Mouse (Mus musculus): ENCODE measurements at regions not wholly inside any gene's neighbourhood (a gene's known extent, or its start where the extent isn't known, plus 50 kb on each side); places are given as distances from the start of the nearest gene placed in this dataset.
A peak's percentile ranks its signal among the peaks of the same experiment; 100 is the strongest.

GRCm38 (mm10) chr7:68559440-68560343 is 189.3 kb downstream of the Arrdc4 start:
- no peaks in the 10 kb centered on the region for H3K4me1 ChIP-seq (ENCODE audit: control insufficient read depth, insufficient read depth, low read length)
- no peak overlapping the region for H3K4me2 ChIP-seq (ENCODE audit: low read depth)
- H3K4me3 ChIP-seq (ENCODE audit: low read depth, low read length): no peak overlapping the region
- 67% methylated on average over 15 of the region's 15 CpGs for WGBS
- no peak overlapping the region for H3K27ac ChIP-seq (ENCODE audit: low read depth, low read length)
- no peaks in the 10 kb centered on the region for H3K27me3 ChIP-seq (ENCODE audit: control insufficient read depth, insufficient read depth, low read length)
- ATAC-seq (ENCODE audit: insufficient read depth, low FRiP score, low TSS enrichment) (no peak), DNase-seq (ENCODE audit: low spot score) (no peak)
- no peaks in the 10 kb centered on the region for H3K36me3 ChIP-seq (ENCODE audit: control insufficient read depth, insufficient read depth, low read length)
- no peak overlapping the region for H3K9ac ChIP-seq (ENCODE audit: low read length)
- no peaks in the 10 kb centered on the region for H3K9me3 ChIP-seq (ENCODE audit: control insufficient read depth, low read length)

GRCm38 (mm10) chr7:68550330-68550729 is 198.7 kb downstream of the Arrdc4 start:
- WGBS: 53% methylated on average over 3 of the region's 3 CpGs
- H3K4me3 ChIP-seq (ENCODE audit: low read depth, low read length): no peak overlapping the region
- H3K9me3 ChIP-seq (ENCODE audit: control insufficient read depth, low read length): no peaks in the 10 kb centered on the region
- no peaks in the 10 kb centered on the region for H3K36me3 ChIP-seq (ENCODE audit: control insufficient read depth, insufficient read depth, low read length)
- no peaks in the 10 kb centered on the region for H3K27me3 ChIP-seq (ENCODE audit: control insufficient read depth, insufficient read depth, low read length)
- DNase-seq (ENCODE audit: low spot score) (no peak), ATAC-seq (ENCODE audit: insufficient read depth, low FRiP score, low TSS enrichment) (no peak)
- H3K4me2 ChIP-seq (ENCODE audit: low read depth): no peak overlapping the region
- no peak overlapping the region for H3K27ac ChIP-seq (ENCODE audit: low read depth, low read length)
- H3K9ac ChIP-seq (ENCODE audit: low read length): no peak overlapping the region
- no peaks in the 10 kb centered on the region for H3K4me1 ChIP-seq (ENCODE audit: control insufficient read depth, insufficient read depth, low read length)

GRCm38 (mm10) chr7:68548176-68548575 is 200.9 kb downstream of the Arrdc4 start:
- Histone ChIP-seq H3K4me1 (ENCODE audit: control insufficient read depth, insufficient read depth, low read length) (no peaks in the 10 kb centered on the region), H3K4me3 (ENCODE audit: low read depth, low read length) (no peak overlapping the region), H3K27ac (ENCODE audit: low read depth, low read length) (no peak overlapping the region), H3K9ac (ENCODE audit: low read length) (no peak overlapping the region), H3K36me3 (ENCODE audit: control insufficient read depth, insufficient read depth, low read length) (no peaks in the 10 kb centered on the region), H3K9me3 (ENCODE audit: control insufficient read depth, low read length) (no peaks in the 10 kb centered on the region), H3K4me2 (ENCODE audit: low read depth) (no peak overlapping the region), H3K27me3 (ENCODE audit: control insufficient read depth, insufficient read depth, low read length) (no peaks in the 10 kb centered on the region)
- no peak for ATAC-seq (ENCODE audit: insufficient read depth, low FRiP score, low TSS enrichment)
- DNase-seq (ENCODE audit: low spot score): no peak

- Histone ChIP-seq H3K4me1 (ENCODE audit: control insufficient read depth, insufficient read depth, low read length) (no peaks in the 10 kb centered on the region), H3K4me2 (ENCODE audit: low read depth) (no peak overlapping the region), H3K9me3 (ENCODE audit: control insufficient read depth, low read length) (no peaks in the 10 kb centered on the region), H3K36me3 (ENCODE audit: control insufficient read depth, insufficient read depth, low read length) (no peaks in the 10 kb centered on the region), H3K4me3 (ENCODE audit: low read depth, low read length) (no peak overlapping the region), H3K27ac (ENCODE audit: low read depth, low read length) (no peak overlapping the region), H3K9ac (ENCODE audit: low read length) (no peak overlapping the region), H3K27me3 (ENCODE audit: control insufficient read depth, insufficient read depth, low read length) (no peaks in the 10 kb centered on the region)
- no peak for ATAC-seq (ENCODE audit: insufficient read depth, low FRiP score, low TSS enrichment)
- WGBS: 82% methylated on average over 11 of the region's 11 CpGs
- DNase-seq (ENCODE audit: low spot score): no peak
These were observed 204.9 kb downstream of the Arrdc4 start for GRCm38 (mm10) chr7:68544136-68544535.

GRCm38 (mm10) chr7:68509096-68509495 is 235.5 kb downstream of the Fam169b start:
- Histone ChIP-seq H3K27ac (ENCODE audit: low read depth, low read length) (no peak overlapping the region), H3K27me3 (ENCODE audit: control insufficient read depth, insufficient read depth, low read length) (no peaks in the 10 kb centered on the region), H3K9me3 (ENCODE audit: control insufficient read depth, low read length) (no peaks in the 10 kb centered on the region), H3K4me1 (ENCODE audit: control insufficient read depth, insufficient read depth, low read length) (no peaks in the 10 kb centered on the region), H3K9ac (ENCODE audit: low read length) (no peak overlapping the region), H3K36me3 (ENCODE audit: control insufficient read depth, insufficient read depth, low read length) (no peaks in the 10 kb centered on the region), H3K4me3 (ENCODE audit: low read depth, low read length) (no peak overlapping the region), H3K4me2 (ENCODE audit: low read depth) (no peak overlapping the region)
- no peak for ATAC-seq (ENCODE audit: insufficient read depth, low FRiP score, low TSS enrichment)
- WGBS: 96% methylated on average over 6 of the region's 6 CpGs
- no peak for DNase-seq (ENCODE audit: low spot score)

- H3K27ac ChIP-seq (ENCODE audit: low read depth, low read length): no peak overlapping the region
- no peak overlapping the region for H3K9ac ChIP-seq (ENCODE audit: low read length)
- H3K9me3 ChIP-seq (ENCODE audit: control insufficient read depth, low read length): no peaks in the 10 kb centered on the region
- DNase-seq (ENCODE audit: low spot score) (no peak), ATAC-seq (ENCODE audit: insufficient read depth, low FRiP score, low TSS enrichment) (no peak)
- no peaks in the 10 kb centered on the region for H3K4me1 ChIP-seq (ENCODE audit: control insufficient read depth, insufficient read depth, low read length)
- no peak overlapping the region for H3K4me2 ChIP-seq (ENCODE audit: low read depth)
- no peak overlapping the region for H3K4me3 ChIP-seq (ENCODE audit: low read depth, low read length)
- H3K27me3 ChIP-seq (ENCODE audit: control insufficient read depth, insufficient read depth, low read length): no peaks in the 10 kb centered on the region
- 86% methylated on average over 6 of the region's 6 CpGs for WGBS
- no peaks in the 10 kb centered on the region for H3K36me3 ChIP-seq (ENCODE audit: control insufficient read depth, insufficient read depth, low read length)
These were observed 217.6 kb downstream of the Fam169b start for GRCm38 (mm10) chr7:68491143-68491810.

- WGBS: 88% methylated on average over 3 of the region's 3 CpGs
- ATAC-seq (ENCODE audit: insufficient read depth, low FRiP score, low TSS enrichment): no peak
These were observed 213.0 kb downstream of the Fam169b start for GRCm38 (mm10) chr7:68486676-68487075.

GRCm38 (mm10) chr7:68482553-68482952 is 208.9 kb downstream of the Fam169b start:
- WGBS: 16% methylated on average over 10 of the region's 10 CpGs
- ATAC-seq (ENCODE audit: insufficient read depth, low FRiP score, low TSS enrichment) (no peak), DNase-seq (ENCODE audit: low spot score) (no peak)
- no peak overlapping the region for H3K9ac ChIP-seq (ENCODE audit: low read length)
- no peak overlapping the region for H3K27ac ChIP-seq (ENCODE audit: low read depth, low read length)
- H3K4me2 ChIP-seq (ENCODE audit: low read depth): no peak overlapping the region
- H3K4me3 ChIP-seq (ENCODE audit: low read depth, low read length): no peak overlapping the region
- no peaks in the 10 kb centered on the region for H3K36me3 ChIP-seq (ENCODE audit: control insufficient read depth, insufficient read depth, low read length)
- H3K27me3 ChIP-seq (ENCODE audit: control insufficient read depth, insufficient read depth, low read length): 0 out of 2 replicates have a peak, but pooled peaks cover 7% of the 10 kb centered on the region
- no peaks in the 10 kb centered on the region for H3K9me3 ChIP-seq (ENCODE audit: control insufficient read depth, low read length)
- H3K4me1 ChIP-seq (ENCODE audit: control insufficient read depth, insufficient read depth, low read length): no peaks in the 10 kb centered on the region

More at GRCm38 (mm10) chr7:68486676-68487075, 213.0 kb downstream of the Fam169b start:
- no peak overlapping the region for H3K27ac ChIP-seq (ENCODE audit: low read depth, low read length)
- no peak for DNase-seq (ENCODE audit: low spot score)
- H3K4me2 ChIP-seq (ENCODE audit: low read depth): no peak overlapping the region
- 0 out of 2 replicates have a peak, but pooled peaks cover 5% of the 10 kb centered on the region for H3K27me3 ChIP-seq (ENCODE audit: control insufficient read depth, insufficient read depth, low read length)
- no peaks in the 10 kb centered on the region for H3K9me3 ChIP-seq (ENCODE audit: control insufficient read depth, low read length)
- no peak overlapping the region for H3K9ac ChIP-seq (ENCODE audit: low read length)
- no peaks in the 10 kb centered on the region for H3K4me1 ChIP-seq (ENCODE audit: control insufficient read depth, insufficient read depth, low read length)
- H3K36me3 ChIP-seq (ENCODE audit: control insufficient read depth, insufficient read depth, low read length): no peaks in the 10 kb centered on the region
- H3K4me3 ChIP-seq (ENCODE audit: low read depth, low read length): no peak overlapping the region

- H3K36me3 ChIP-seq (ENCODE audit: control insufficient read depth, insufficient read depth, low read length): no peaks in the 10 kb centered on the region
- H3K4me2 ChIP-seq (ENCODE audit: low read depth): no peak overlapping the region
- 0 out of 2 replicates have a peak, but pooled peaks cover 7% of the 10 kb centered on the region for H3K27me3 ChIP-seq (ENCODE audit: control insufficient read depth, insufficient read depth, low read length)
- no peak overlapping the region for H3K4me3 ChIP-seq (ENCODE audit: low read depth, low read length)
- 28% methylated on average over 7 of the region's 7 CpGs for WGBS
- H3K9ac ChIP-seq (ENCODE audit: low read length): no peak overlapping the region
- ATAC-seq (ENCODE audit: insufficient read depth, low FRiP score, low TSS enrichment) (no peak), DNase-seq (ENCODE audit: low spot score) (peak; percentile 77)
- no peaks in the 10 kb centered on the region for H3K9me3 ChIP-seq (ENCODE audit: control insufficient read depth, low read length)
- no peaks in the 10 kb centered on the region for H3K4me1 ChIP-seq (ENCODE audit: control insufficient read depth, insufficient read depth, low read length)
- no peak overlapping the region for H3K27ac ChIP-seq (ENCODE audit: low read depth, low read length)
These were observed 207.1 kb downstream of the Fam169b start for GRCm38 (mm10) chr7:68480770-68481169.

Data from neural tube, embryonic 11.5 days (tissue).